Mouse (Mus musculus) small intestine, adult 2 months (tissue): Measurements from ENCODE around the gene Ccdc171.

Source experiments
- CTCF ChIP-seq: fragments of 200-500 bp; IDR thresholded peaks from 2 replicates; pipeline ENCODE4 v1.5.1; 2012; ENCODE audit warnings: low read depth, mild to moderate bottlenecking, control low read depth, inconsistent platforms, low read length, moderate library complexity, mixed read lengths; ENCODE audit not compliant: insufficient replicate concordance, insufficient read length; ENCODE audit errors: extremely low read depth
- POLR2A ChIP-seq: fragments of 200-500 bp; IDR thresholded peaks from 2 replicates; pipeline ENCODE4 v1.6.1; 2012; ENCODE audit warnings: low read depth, mild to moderate bottlenecking, control low read depth, inconsistent platforms, low read length, moderate library complexity

- TF ChIP-seq CTCF (no peak), POLR2A (no peak)
Observed at GRCm38 (mm10) chr4:83511083-83511482, 14.3 kb upstream of the Ccdc171 start.
